Mouse (Mus musculus): ENCODE measurements around the gene Gm14322. TPM values are rescaled to one million over a fixed set of nuclear protein-coding genes. Genes with fewer than 3 reads are reported as not detected.
"Not testable (repeated sequence)": the region's sequence is repeated elsewhere in the genome, so short reads cannot be mapped to it uniquely, and the experiment has no call there.

Gene Gm14322
- 7.4 and 9.3 TPM in 2 replicates for polyA plus RNA-seq (2015; fragmentation: Nextera tagmentation; extraction: Ambion mirVana)

GRCm38 (mm10) chr2:177758941-177759558 is at the start of gene Gm14322:
Gene Gm14322 (plus strand): TSS chr2:177759288.
- not testable (repeated sequence) for H3K9ac ChIP-seq (replicated peaks; ENCODE audit: low read length); H3K9me3 ChIP-seq (ENCODE audit: low read length); H3K27me3 ChIP-seq (ENCODE audit: insufficient read depth, low read length); H3K4me1 ChIP-seq (ENCODE audit: insufficient read depth, low read length); ATAC-seq (ENCODE audit: low FRiP score, low TSS enrichment); H3K36me3 ChIP-seq (ENCODE audit: insufficient read depth, low read length); H3K27ac ChIP-seq (ENCODE audit: low read length)
- WGBS = 32% methylated on average over 9 of the region's 9 CpGs
- Histone ChIP-seq H3K4me3 (ENCODE audit: low read length) (peak within 1 kb of the TSS; percentile 38), H3K4me2 (replicated peaks; ENCODE audit: low read depth, low read length) (peak within 1 kb of the TSS; percentile 36)

GRCm38 (mm10) chr2:177741487-177741886 is 17.6 kb upstream of the Gm14322 start:
- H3K4me2 ChIP-seq (replicated peaks; ENCODE audit: low read depth, low read length); H3K4me1 ChIP-seq (ENCODE audit: insufficient read depth, low read length); H3K27me3 ChIP-seq (ENCODE audit: insufficient read depth, low read length); H3K9ac ChIP-seq (replicated peaks; ENCODE audit: low read length); H3K9me3 ChIP-seq (ENCODE audit: low read length); ATAC-seq (ENCODE audit: low FRiP score, low TSS enrichment); H3K27ac ChIP-seq (ENCODE audit: low read length); H3K36me3 ChIP-seq (ENCODE audit: insufficient read depth, low read length); H3K4me3 ChIP-seq (ENCODE audit: low read length): not testable (repeated sequence)
- WGBS = 75% methylated on average over 4 of the region's 10 CpGs

GRCm38 (mm10) chr2:177787351-177787750 is 28.3 kb downstream of the Gm14322 start:
- not testable (repeated sequence) for H3K4me3 ChIP-seq (ENCODE audit: low read length); H3K36me3 ChIP-seq (ENCODE audit: insufficient read depth, low read length); H3K4me2 ChIP-seq (replicated peaks; ENCODE audit: low read depth, low read length); H3K27me3 ChIP-seq (ENCODE audit: insufficient read depth, low read length); H3K9ac ChIP-seq (replicated peaks; ENCODE audit: low read length); H3K9me3 ChIP-seq (ENCODE audit: low read length); H3K27ac ChIP-seq (ENCODE audit: low read length); ATAC-seq (ENCODE audit: low FRiP score, low TSS enrichment); H3K4me1 ChIP-seq (ENCODE audit: insufficient read depth, low read length)
- WGBS = 50% methylated on average over 1 of the region's 1 CpGs

- no CpG with 5 or more reads among the region's 2 CpGs for WGBS
- not testable (repeated sequence) for H3K4me2 ChIP-seq (replicated peaks; ENCODE audit: low read depth, low read length); H3K4me3 ChIP-seq (ENCODE audit: low read length); H3K4me1 ChIP-seq (ENCODE audit: insufficient read depth, low read length); ATAC-seq (ENCODE audit: low FRiP score, low TSS enrichment); H3K36me3 ChIP-seq (ENCODE audit: insufficient read depth, low read length); H3K27me3 ChIP-seq (ENCODE audit: insufficient read depth, low read length); H3K27ac ChIP-seq (ENCODE audit: low read length); H3K9ac ChIP-seq (replicated peaks; ENCODE audit: low read length); H3K9me3 ChIP-seq (ENCODE audit: low read length)
Observed at GRCm38 (mm10) chr2:177806170-177806569, 47.1 kb downstream of the Gm14322 start.

Other genes starting within 250 kb of the Gm14322 start
- not detected in 2 replicates for gene Gm14406, start 181.1 kb upstream of the Gm14322 start, polyA plus RNA-seq (2015; fragmentation: Nextera tagmentation; extraction: Ambion mirVana)
- 30.1 and 35.7 TPM in 2 replicates for gene Gm14325, start 81.0 kb downstream of the Gm14322 start, polyA plus RNA-seq (2015; fragmentation: Nextera tagmentation; extraction: Ambion mirVana)
- gene Gm14327, start 137.8 kb downstream of the Gm14322 start, polyA plus RNA-seq (2015; fragmentation: Nextera tagmentation; extraction: Ambion mirVana) = 4.2 and 4.3 TPM in 2 replicates
- gene Zfp972, start 166.3 kb downstream of the Gm14322 start, polyA plus RNA-seq (2015; fragmentation: Nextera tagmentation; extraction: Ambion mirVana) = 0.35 and 1.0 TPM in 2 replicates
- gene Gm14326, start 198.0 kb downstream of the Gm14322 start, polyA plus RNA-seq (2015; fragmentation: Nextera tagmentation; extraction: Ambion mirVana) = 17.7 and 18.0 TPM in 2 replicates